Mouse (Mus musculus): ENCODE measurements at regions not wholly inside any gene's neighbourhood (a gene's known extent, or its start where the extent isn't known, plus 50 kb on each side); places are given as distances from the start of the nearest gene placed in this dataset.

- TF ChIP-seq POLR2A (IDR thresholded peaks at IDR 0.05; ENCODE audit: borderline replicate concordance, extremely low read depth, low read depth, low read length) (no peak), CTCF (IDR thresholded peaks at IDR 0.05; ENCODE audit: insufficient read depth, low read length) (0 out of 2 replicates have a peak, but pooled peaks have one; percentile 7)
Measured at GRCm38 (mm10) chr14:106500344-106501135, 394.5 kb downstream of the Trim52 start.

Data from lung, adult 2 months (tissue).